Mouse (Mus musculus) megakaryocyte, embryonic 14.5 days (primary cell): ENCODE results near the gene Med26.

ENCODE experiments used
- FLI1 ChIP-seq: IDR thresholded peaks from 2 replicates; pipeline ENCODE4 v1.6.1; 2012; ENCODE audit warnings: low read length, inconsistent platforms, mixed read lengths
- GATA1 ChIP-seq: IDR thresholded peaks from 3 replicates; pipeline ENCODE4 v1.6.1; 2012; ENCODE audit warnings: mixed read lengths, low read length, inconsistent platforms, borderline replicate concordance

GRCm38 (mm10) chr8:72487014-72487413 is 61.1 kb downstream of the Med26 start:
- TF ChIP-seq GATA1 (no peak), FLI1 (no peak)
